Mouse (Mus musculus): ENCODE measurements at regions not wholly inside any gene's neighbourhood (a gene's known extent, or its start where the extent isn't known, plus 50 kb on each side); places are given as distances from the start of the nearest gene placed in this dataset.
"Not testable (repeated sequence)": the region's sequence is repeated elsewhere in the genome, so short reads cannot be mapped to it uniquely, and the experiment has no call there.

DNA sequence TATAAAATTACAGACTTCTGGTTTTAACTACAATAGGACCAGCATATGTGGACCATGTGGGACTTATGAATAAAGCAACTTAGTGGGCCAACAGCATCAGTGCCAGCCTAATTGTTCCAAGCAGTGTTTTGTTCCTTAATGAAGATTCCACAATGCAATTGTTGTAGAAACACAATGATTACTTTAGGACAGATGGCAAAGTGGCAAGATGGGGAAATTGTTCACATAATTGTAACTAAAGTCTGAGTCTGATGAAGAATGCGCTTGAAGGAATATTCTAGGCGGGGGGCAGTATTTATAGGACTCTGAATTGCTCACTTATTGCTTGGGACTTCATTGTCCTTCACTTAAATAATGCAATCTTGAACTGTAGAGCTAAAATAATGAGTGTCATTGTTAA lies 253.4 kb upstream of the Kcnj3 start:
- no peak for DNase-seq (ENCODE audit: low spot score in 2 of 2)
- intact Hi-C loops (cut with DNase I), result no loop called here

DNA sequence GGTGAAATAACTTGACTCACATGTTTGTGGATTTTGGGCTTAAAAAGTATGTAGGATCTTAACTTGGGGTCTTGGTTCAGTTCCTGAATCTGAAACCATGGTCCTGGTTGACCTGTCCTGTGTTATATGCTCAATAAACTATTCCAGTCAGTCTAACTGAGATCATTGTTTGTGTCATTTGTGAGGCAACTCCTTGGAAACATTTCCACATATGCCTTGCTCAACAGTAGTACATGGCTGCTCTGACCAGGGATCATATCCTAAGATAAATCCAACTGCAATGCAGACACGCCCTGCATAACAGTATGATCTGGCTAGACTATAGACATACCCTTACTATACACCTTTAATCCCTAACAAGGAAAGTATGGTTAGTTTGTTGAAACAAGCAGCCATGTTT lies 228.9 kb upstream of the Kcnj3 start:
- DNase-seq (ENCODE audit: low spot score in 2 of 2), result no peak
- intact Hi-C loops (cut with DNase I), result no loop called here

- intact Hi-C loops (cut with DNase I), result no loop called here
- DNase-seq (ENCODE audit: low spot score in 2 of 2), result no peak
Observed at GRCm38 (mm10) chr2:55208620-55209019, 227.2 kb upstream of the Kcnj3 start.

DNA sequence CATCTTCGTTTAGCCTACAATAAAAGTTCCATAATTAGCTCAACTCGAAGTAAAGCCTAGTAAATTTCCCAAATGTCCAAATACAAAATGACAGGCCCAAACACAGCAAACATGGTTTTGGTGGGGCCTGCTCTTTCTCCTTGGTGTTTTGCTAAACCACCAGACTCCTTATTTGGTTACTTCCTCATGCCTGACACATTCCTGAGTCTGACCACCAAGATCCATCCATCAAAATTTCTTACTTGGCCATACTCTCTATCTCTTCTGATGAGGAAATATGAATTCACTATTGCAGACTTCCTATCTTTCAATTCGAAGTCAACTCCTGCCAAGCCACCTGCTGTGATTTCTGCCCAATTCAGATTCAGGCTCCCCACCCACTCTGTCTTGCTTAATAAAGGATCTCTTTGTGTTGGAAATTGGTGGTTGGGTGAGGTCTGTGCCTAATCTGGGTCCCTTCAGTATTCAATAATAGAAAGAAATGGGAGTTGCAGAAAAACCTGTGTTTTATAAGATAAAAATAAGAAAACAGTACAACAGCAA lies 225.9 kb upstream of the Kcnj3 start:
- intact Hi-C loops (cut with DNase I), result no loop called here
- DNase-seq (ENCODE audit: low spot score in 2 of 2), result no peak

- DNase-seq (ENCODE audit: low spot score in 2 of 2), result no peak
- intact Hi-C loops (cut with DNase I), result no loop called here
Observed at GRCm38 (mm10) chr2:55211281-55211680, 224.5 kb upstream of the Kcnj3 start.

- intact Hi-C loops (cut with DNase I), result no loop called here
- no peak for DNase-seq (ENCODE audit: low spot score in 2 of 2)
Observed at GRCm38 (mm10) chr2:55222046-55222445, 213.7 kb upstream of the Kcnj3 start.

GRCm38 (mm10) chr2:55222741-55223140 lies 213.0 kb upstream of the Kcnj3 start:
- intact Hi-C loops (cut with DNase I); DNase-seq (ENCODE audit: low spot score in 2 of 2): not testable (repeated sequence)

GRCm38 (mm10) chr2:55228131-55228797 lies 207.5 kb upstream of the Kcnj3 start:
- intact Hi-C loops (cut with DNase I), result no loop called here
- DNase-seq (ENCODE audit: low spot score in 2 of 2), result no peak

DNA sequence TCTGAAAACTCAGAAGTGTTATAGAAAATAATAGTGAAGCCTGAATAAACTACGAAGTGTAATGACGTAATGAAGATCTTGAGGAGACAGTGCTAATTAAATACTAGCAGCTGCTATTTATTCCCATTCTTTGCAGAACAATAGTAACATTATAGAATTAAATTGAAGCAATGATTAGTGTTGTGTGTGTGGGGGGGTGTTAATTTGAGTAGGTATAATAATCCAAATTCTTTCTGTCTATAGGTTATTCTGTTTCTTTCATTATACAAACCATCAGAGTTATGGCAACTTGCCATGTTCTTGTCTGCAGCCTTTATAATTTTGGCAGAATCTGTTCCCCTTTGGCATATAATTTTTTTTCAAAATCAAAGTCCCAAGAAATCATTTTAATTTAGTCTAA lies 203.9 kb upstream of the Kcnj3 start:
- intact Hi-C loops (cut with DNase I), result no loop called here
- DNase-seq (ENCODE audit: low spot score in 2 of 2), result no peak

DNA sequence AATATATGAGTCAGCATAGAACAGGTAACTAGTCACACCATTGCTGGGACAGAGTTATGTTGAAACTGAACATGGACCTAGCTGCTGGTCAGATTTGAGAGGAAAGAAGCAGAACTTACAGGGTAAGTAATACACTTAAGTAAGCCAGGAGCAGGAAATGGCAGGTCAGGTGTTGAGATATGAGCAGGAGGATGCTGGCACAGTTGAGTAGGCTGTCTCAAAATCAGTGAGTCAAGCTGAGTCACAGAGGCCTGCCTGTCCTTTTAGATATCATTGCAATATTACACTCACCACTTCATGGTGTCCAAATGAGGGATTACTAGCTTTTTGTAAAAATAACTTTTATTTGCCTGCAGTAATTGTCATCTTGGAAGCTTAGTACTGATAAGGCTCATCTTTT lies 182.6 kb upstream of the Kcnj3 start:
- no peak for DNase-seq (ENCODE audit: low spot score in 2 of 2)
- intact Hi-C loops (cut with DNase I), result no loop called here

GRCm38 (mm10) chr2:55262721-55263278 lies 173.0 kb upstream of the Kcnj3 start:
- intact Hi-C loops (cut with DNase I), result no loop called here
- DNase-seq (ENCODE audit: low spot score in 2 of 2), result no peak

- DNase-seq (ENCODE audit: low spot score in 2 of 2), result no peak
- intact Hi-C loops (cut with DNase I), result no loop called here
Observed at GRCm38 (mm10) chr2:55263847-55264449, 171.8 kb upstream of the Kcnj3 start.

DNA sequence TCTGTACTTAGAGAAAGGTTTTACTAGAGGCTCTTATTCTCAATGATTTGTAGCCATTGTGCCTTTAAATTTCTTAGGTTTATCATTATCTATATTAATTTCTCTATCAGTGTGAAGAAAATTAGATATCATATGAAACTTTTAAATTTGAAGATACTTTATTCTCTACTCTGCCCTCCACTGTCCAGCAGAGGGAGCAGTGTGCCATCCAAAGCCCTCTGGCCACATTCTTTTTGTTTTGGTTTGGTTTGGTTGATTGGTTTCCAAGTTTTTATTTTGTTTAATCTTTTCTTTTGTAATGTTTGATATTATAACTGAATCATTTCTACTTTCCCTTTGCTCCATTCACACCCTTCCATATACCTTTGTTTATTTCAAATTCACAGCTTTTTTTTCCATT lies 129.4 kb upstream of the Kcnj3 start:
- intact Hi-C loops (cut with DNase I), result loop anchor here (5.0 to 10.0 kb wide), 3 partner anchors 536 to 718 kb away; no protein-coding TSS in a partner anchor

DNA sequence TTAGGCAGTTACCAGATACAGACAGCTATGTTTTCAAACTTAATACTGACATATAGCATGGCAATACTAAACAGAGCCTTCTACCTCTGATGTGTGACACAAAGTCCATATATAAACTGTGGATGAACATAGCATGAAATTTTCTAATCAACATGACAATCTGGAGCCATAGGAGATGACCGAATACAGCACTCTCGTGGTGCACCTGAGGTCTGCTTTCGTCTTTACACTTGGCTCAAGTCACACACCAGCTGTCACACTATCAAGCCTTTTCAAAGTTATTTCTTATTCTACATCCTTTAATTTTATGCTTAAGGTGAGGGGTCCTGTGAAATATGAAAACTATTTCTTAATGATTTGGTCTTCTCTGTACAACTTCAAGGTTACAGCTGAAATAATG lies 120.1 kb upstream of the Kcnj3 start:
- intact Hi-C loops (cut with DNase I), result no loop called here
- DNase-seq (ENCODE audit: low spot score in 2 of 2), result no peak

More for the DNA sequence above, 129.4 kb upstream of the Kcnj3 start:
- no peak for DNase-seq (ENCODE audit: low spot score in 2 of 2)

DNA sequence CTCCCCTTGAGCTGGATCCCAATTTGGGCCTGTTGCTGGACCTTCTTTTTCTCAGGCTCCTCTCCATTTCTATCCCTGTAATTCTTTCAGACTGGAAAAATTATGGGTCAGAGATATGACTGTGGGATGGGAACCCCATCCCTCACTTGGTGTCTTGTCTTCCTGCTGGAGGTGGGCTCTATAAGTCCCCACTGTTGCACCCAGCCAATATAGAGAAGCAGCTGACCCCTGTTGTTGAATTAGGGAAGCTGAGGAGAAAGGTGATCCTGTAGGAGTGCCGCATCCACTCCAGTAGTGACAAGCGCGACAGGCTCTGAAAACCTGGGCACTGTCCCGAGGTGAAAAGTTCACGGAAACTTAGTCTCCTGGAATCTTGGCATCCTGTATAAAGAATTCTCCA lies 81.7 kb upstream of the Kcnj3 start:
- intact Hi-C loops (cut with DNase I); DNase-seq (ENCODE audit: low spot score in 2 of 2): not testable (repeated sequence)
